Mouse (Mus musculus) left cerebral cortex, postnatal 36 days (tissue): ENCODE results near the gene Dnaja2. TPM values are rescaled to one million over a fixed set of nuclear protein-coding genes. Genes with fewer than 3 reads are reported as not detected.

Experiments used
- DNase-seq, 2 experiments: peaks; one replicate each; pipeline ENCODE4 v3.0.0; 2021 to 2022; ENCODE audit warnings: low spot score in 2 of 2, mixed read lengths in 1 of 2
- intact Hi-C: fragments of 180-260 bp; cut with DNase I; formaldehyde crosslinking; loops from one replicate; pipeline ENCODE4 v1.15.1; 2025
- total RNA-seq, 2 experiments: library from RNA; stranded (reverse); gene quantifications; 2 replicates each; pipeline ENCODE4 v1.2.3; 2021

Dnaja2 gene
- total RNA-seq, 2 experiments from 2014 or later: 179 to 197 TPM

GRCm38 (mm10) chr8:85559201-85559600 is 4.1 kb upstream of the Dnaja2 start:
- no peak for DNase-seq
- intact Hi-C loops: no loop called here

- intact Hi-C loops: no loop called here
- DNase-seq: no peak
Measured at GRCm38 (mm10) chr8:85557601-85557986, 2.5 kb upstream of the Dnaja2 start.

GRCm38 (mm10) chr8:85556986-85557600 is 1.9 kb upstream of the Dnaja2 start:
- DNase-seq: no peak
- intact Hi-C loops: no loop called here

GRCm38 (mm10) chr8:85554391-85555180 is 558 bp downstream of the Dnaja2 start:
- intact Hi-C loops: no loop called here
- DNase-seq: peak; percentile 15 to 26

- no peak for DNase-seq
- intact Hi-C loops: no loop called here
Measured at GRCm38 (mm10) chr8:85551934-85552333, 3.2 kb downstream of the Dnaja2 start.

GRCm38 (mm10) chr8:85536332-85536731 is 18.8 kb downstream of the Dnaja2 start:
- no peak for DNase-seq
- intact Hi-C loops: no loop called here

- intact Hi-C loops: no loop called here
- no peak for DNase-seq
Measured at GRCm38 (mm10) chr8:85534163-85534562, 21.0 kb downstream of the Dnaja2 start.

GRCm38 (mm10) chr8:85533434-85533833 is 21.7 kb downstream of the Dnaja2 start:
- intact Hi-C loops: no loop called here
- no peak for DNase-seq

GRCm38 (mm10) chr8:85532843-85533242 is 22.3 kb downstream of the Dnaja2 start:
- intact Hi-C loops: no loop called here
- DNase-seq: no peak

- no peak for DNase-seq
- intact Hi-C loops: no loop called here
Measured at GRCm38 (mm10) chr8:85531471-85531870, 23.7 kb downstream of the Dnaja2 start.

GRCm38 (mm10) chr8:85530717-85531116 is 24.4 kb downstream of the Dnaja2 start:
- DNase-seq: no peak
- intact Hi-C loops: no loop called here

GRCm38 (mm10) chr8:85528959-85529358 is 26.2 kb downstream of the Dnaja2 start:
- intact Hi-C loops: no loop called here
- DNase-seq: no peak

- DNase-seq: peak; percentile 59 to 65
- intact Hi-C loops: loop anchor here (2.0 kb wide), 1 partner anchor 69 kb away; no protein-coding TSS in a partner anchor
Measured at GRCm38 (mm10) chr8:85526105-85526504, 29.0 kb downstream of the Dnaja2 start.

GRCm38 (mm10) chr8:85524086-85524485 is 31.1 kb downstream of the Dnaja2 start:
- no peak for DNase-seq
- intact Hi-C loops: no loop called here

- intact Hi-C loops: no loop called here
Measured at GRCm38 (mm10) chr8:85521332-85521731, 33.8 kb downstream of the Dnaja2 start.

GRCm38 (mm10) chr8:85520586-85520985 is 34.6 kb downstream of the Dnaja2 start:
- intact Hi-C loops: no loop called here

More at GRCm38 (mm10) chr8:85521332-85521731, 33.8 kb downstream of the Dnaja2 start:
- no peak for DNase-seq

GRCm38 (mm10) chr8:85517956-85518355 is 37.2 kb downstream of the Dnaja2 start:
- peak; percentile 58 to 60 for DNase-seq
- intact Hi-C loops: loop anchor here (2.0 kb wide), 1 partner anchor 25 kb away; the partner anchor contains the start of gene Gpt2

More at GRCm38 (mm10) chr8:85520586-85520985, 34.6 kb downstream of the Dnaja2 start:
- DNase-seq: no peak

- intact Hi-C loops: loop anchor here (2.0 kb wide), 1 partner anchor 25 kb away; the partner anchor contains the start of gene Gpt2
- DNase-seq: peak; percentile 68 to 69
Measured at GRCm38 (mm10) chr8:85517336-85517735, 37.8 kb downstream of the Dnaja2 start.

GRCm38 (mm10) chr8:85515391-85515790 is 39.8 kb downstream of the Dnaja2 start:
- intact Hi-C loops: no loop called here
- peak; percentile 77 to 82 for DNase-seq

GRCm38 (mm10) chr8:85513283-85513682 is 41.9 kb downstream of the Dnaja2 start:
- intact Hi-C loops: no loop called here
- no peak for DNase-seq

GRCm38 (mm10) chr8:85512234-85512633 is 42.9 kb downstream of the Dnaja2 start:
- intact Hi-C loops: no loop called here
- DNase-seq: no peak
